Mouse (Mus musculus) G1E-ER4 (cell line): ENCODE data around the gene Anks6. TPM values are rescaled to one million over a fixed set of nuclear protein-coding genes. Genes with fewer than 3 reads are reported as not detected.

Source experiments
- GATA1 ChIP-seq: IDR thresholded peaks from one replicate; pipeline ENCODE4 v1.8.0; 2012; ENCODE audit warnings: low read length, inconsistent platforms
- polyA plus RNA-seq: library from polyadenylated mRNA; stranded (reverse); fragments of >175 nt; gene quantifications from 2 replicates; pipeline ENCODE4 v1.2.3, GENCODE M21; 2012

Gene Anks6
- polyA plus RNA-seq, 1 experiment = not detected

DNA sequence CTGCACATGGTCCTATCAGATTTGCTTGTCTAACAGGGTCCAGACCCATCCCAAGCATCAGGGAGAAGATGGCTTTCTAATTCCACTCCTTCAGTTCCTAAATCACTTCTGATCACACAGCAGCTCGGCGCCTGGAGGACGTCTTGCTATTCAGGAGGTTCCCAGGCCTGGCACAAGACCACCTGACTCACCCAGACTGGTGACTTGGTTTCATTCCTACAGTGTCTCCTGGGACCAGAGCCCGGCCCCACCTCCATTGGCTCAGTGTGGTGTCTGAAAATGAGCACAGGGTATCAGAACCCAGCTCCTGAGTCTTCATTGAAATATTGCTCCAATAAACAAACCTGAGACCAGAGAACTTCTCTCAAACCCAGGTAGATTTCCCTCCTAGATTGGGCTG is 75.1 kb downstream of the Anks6 start:
- TF ChIP-seq GATA1 = no peak

DNA sequence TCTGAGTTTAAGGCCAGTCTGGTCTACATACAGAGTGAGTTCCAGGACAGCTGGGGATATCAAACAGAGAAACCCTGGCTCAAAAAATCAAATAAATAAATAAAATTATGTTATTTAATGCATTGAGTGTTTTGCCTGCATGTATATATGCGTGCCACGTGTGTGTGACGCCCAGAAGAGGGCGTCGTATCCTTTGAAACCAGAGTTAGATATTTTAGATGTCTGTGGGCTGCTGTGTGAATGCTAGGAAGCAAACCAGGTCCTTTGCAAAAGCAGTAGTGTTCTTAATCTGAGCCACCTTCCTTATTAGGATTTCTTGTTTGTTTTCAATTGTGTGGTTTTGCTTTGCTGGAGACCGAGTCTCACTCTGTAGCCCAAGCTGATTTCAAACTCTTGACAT is 78.9 kb downstream of the Anks6 start:
- TF ChIP-seq GATA1 = no peak

DNA sequence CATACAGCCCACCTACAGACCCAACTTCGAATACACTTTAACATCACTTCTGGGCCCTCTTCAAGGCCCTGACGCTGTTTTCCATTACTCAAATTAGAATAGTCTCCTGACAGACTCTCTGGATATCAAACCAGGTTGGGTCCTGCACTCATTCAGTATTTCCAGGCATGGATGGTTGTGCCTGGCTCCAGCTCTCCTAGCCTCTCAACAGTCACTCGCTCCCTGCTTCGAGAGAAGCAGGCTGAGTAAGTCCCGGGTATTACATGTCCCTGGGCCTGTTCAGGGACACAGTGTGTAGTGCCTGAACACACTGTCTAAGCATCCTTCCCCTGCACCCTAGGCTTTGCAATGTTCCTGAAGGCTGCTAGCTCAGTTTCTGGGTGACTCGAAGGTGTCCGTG is 80.1 kb downstream of the Anks6 start:
- no peak for TF ChIP-seq GATA1

DNA sequence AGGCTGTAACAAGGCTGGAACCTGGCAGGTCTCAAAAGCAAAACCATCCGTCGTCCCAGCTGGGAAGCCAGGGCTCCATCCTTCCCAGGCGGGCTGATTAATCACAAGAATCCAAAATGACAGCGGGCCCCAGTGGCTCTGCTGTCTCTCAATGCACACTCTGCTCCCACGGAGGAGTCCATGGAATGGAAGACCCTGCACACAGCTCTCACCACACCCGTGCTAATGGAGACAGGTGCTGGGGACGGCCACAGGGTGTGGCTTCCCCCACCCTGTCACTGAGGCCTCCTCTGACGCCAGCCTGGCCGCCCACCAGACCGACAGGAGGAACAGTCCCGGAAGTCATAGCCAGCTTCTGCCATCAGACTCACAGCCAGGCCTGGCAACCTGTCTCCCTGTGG is 80.6 kb downstream of the Anks6 start:
- no peak for TF ChIP-seq GATA1

DNA sequence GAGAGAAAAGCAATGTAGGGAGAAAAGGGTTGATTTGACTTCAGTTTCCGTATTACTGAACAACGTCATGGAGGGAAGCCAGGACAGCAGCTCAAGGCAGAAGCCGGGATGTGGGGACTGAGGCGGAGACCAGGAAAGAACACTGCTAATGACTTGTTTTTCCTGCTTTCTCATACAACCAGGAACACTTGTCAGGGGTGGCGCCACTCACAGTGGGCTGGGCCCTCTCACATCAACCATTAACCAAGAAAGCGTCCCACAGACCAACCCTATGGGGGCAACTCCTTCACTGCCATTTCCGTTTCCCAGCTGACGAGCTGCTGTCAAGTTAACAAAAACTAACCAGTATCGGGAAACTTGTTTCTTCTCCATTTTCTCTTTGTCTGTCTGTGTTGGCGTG is 83.9 kb downstream of the Anks6 start:
- no peak for TF ChIP-seq GATA1

DNA sequence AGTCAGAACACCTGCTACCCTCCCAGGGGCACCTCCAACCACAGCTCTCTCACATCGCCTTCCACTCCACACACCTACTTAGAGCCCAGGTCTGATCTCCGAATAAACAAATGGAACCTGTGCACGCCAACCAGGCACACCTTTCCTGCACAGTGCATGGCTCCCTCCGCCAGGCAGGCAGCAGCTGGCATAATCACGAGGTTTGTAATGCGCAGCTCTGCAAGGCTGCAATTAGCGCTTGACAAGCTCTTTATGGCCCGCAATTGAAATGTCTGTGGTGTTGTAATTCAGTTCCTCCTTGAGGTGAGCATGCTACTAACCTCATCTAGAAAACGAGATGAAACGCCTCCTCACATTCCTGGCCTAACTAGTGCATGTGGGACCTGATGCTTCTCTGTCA is 89.2 kb downstream of the Anks6 start:
- no peak for TF ChIP-seq GATA1

DNA sequence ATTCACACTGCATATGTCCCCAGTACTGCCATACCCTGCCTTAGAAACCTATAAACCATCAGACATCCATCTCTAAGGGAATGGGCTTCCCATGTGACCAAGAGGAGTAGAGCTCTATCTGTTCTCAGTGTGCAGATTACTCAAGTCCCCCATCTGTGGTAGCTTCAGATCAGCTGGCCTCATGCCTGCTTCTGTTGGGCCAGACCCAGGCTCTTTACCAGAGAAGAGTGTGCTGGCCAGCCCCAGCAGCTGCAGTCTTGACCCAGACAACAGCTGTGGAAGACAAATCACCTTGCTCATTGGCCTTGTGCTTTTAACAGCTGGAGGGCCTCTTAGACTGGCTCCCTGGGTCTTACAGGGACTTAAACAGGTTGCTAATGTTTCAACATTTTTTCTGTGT is 90.7 kb downstream of the Anks6 start:
- no peak for TF ChIP-seq GATA1

Other genes starting within 250 kb of the Anks6 start
- gene Gabbr2, start 65.6 kb downstream of the Anks6 start, polyA plus RNA-seq = not detected in 2 replicates
- not detected in 2 replicates for gene Galnt12, start 34.5 kb upstream of the Anks6 start, polyA plus RNA-seq
- not detected in 2 replicates for gene Col15a1, start 150.7 kb upstream of the Anks6 start, polyA plus RNA-seq